Mouse (Mus musculus) ovary, postnatal 36 days (tissue): ENCODE results near the gene Opcml.

Experiments
- DNase-seq: peaks from one replicate; pipeline ENCODE4 v3.0.0; 2022; ENCODE audit warnings: low spot score, mixed read lengths

Opcml gene

DNA sequence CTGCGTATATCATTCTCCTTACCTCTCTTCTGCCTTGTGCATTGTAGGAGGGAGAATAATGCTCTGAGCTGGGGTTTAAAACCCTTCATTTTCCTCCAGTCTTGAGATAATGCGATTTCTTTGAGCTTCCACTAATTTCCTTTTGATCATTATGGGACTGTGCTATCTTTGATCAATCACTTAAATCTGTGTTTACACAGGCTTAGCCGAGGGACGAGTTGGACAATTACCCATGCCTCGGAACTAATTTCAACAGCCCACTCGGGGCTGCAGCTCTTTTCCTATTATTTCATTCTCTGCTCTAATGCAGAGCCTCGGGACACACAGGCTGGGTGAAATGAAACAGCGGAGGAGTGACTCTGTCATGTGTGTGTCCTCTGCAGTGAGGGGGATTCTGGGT, 220.9 kb downstream of the Opcml start:
- no peak for DNase-seq

DNA sequence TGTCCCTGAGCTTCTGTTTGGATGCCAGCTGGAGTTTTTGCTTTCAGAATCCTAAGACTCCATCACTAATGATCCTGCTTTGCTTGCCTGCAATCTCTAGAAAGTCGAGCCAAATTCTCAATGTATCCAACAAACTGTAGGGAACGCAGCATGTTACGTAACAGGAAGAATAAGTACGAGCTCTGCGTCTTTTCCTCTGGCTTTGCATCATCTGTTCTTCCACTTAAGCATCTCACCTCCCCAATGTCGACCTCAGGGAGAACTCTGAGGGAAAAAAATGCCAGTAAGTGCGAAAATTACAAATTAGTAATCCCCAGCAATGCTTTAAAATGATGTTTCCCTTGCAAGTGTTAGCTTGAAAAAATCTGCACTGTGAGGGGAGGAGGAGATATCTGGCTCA, 222.1 kb downstream of the Opcml start:
- DNase-seq = no peak

DNA sequence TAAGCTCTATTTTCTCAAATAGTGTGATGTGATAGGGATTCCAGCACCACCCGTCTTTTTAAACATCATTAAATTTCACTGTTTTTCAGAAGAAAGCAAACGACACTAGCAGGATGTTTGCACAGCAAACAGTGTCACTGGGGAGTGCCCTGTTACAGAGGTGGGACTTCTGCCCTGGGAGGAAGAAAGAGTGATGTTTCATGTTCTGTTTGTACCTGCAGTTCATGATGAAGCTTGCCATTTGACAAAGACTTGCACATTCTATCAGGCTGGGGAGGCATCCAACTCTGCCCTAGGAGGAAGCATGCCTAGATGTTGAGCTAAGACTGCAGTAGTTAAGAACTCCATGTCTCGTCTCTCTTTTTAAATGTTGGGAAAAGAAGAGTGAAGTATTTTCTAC, 222.6 kb downstream of the Opcml start:
- DNase-seq = no peak

DNA sequence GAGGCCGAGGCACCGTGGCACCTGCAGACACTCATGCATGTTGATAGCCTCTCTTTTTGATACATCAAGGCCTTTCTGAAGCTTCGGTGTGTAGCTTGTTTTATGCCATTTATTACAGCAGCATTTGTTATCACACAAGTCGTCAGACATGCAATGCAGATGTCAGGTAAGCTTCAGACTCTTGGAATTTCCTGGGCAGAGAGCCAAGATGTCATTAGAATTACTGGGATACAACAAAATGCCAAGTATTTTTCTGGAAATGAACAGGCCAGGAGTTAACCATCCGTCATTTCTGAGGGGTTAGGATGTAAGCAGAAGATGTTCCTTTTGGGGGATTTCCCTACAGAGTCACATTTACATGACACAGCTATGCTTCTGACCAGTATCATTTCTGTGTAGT, 237.6 kb downstream of the Opcml start:
- DNase-seq = no peak

DNA sequence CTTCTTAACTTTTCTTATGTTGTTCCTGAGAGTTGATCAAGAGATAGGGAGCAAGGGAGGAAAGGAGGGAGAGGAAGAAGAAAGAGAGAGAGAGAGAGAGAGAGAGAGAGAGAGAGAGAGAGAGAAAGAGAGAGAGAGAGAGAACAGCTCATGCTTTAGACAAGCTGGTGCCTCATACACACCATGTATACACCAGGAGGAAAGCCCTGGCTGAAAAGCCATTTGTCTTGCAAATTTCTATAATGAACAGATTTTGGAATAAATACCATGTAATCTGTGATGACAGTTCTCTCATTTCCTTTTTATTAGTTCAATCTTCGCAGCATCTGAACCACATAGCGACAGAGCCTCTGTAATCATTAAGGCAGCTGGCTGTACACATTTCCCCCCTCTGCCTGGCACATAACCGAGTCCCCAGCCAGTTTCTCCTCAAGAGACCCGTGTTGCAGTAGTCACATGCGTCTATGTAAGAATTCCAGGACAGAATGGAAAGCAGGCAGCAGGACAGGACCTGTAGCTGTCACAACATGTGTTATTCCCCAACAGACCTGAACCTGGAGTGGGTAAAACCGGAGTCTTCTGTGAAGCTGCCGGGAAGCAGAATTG, 238.3 kb downstream of the Opcml start:
- DNase-seq = no peak

DNA sequence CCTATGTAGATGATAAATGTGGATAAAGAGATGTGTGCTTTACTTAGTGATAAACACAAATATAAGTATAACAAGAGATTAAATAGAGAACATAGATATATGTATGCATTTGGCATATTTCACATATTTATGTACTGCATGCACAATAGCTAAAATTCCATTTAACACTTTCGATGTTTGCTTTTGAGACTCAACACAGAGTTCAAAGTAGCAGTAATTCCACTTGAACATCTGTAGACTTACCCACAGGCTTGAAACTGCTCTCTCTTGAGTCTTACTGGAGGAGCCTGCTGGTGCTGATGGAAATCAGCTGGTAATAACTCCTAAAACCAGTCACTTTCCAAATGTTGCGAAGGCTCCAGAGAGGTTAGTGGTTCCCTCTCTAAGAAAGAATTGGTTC, 258.6 kb downstream of the Opcml start:
- DNase-seq = no peak

DNA sequence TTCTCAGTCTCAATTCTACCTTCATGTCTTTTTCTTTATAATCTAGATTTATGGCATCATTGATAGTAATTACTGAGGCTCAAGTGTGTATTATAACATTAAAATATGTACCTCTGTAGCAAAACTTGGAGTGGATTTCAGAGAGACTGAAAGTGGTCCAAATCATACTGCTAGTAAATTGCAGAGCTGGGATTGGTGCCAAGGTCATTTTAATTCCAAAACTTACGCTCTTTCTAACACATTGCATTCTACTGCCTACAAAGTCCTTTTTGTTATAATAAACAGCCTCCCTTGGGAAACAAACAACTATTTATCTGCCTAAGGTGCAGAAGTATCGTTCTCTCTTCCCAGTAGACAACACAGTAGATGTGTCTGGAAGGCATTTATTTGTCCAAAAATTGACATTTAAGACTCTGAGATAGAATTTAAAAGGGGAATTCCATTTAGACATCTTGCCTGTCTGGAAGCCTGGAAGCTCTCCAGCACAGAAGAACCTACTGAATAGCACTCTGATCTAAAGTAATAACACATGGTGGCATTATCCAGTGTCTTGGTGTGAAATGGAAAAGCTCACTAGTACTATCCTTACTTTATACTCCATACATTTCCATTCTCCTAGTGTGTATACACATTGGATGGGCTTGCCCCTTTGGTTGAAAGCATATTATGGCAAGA, 266.7 kb downstream of the Opcml start:
- no peak for DNase-seq

DNA sequence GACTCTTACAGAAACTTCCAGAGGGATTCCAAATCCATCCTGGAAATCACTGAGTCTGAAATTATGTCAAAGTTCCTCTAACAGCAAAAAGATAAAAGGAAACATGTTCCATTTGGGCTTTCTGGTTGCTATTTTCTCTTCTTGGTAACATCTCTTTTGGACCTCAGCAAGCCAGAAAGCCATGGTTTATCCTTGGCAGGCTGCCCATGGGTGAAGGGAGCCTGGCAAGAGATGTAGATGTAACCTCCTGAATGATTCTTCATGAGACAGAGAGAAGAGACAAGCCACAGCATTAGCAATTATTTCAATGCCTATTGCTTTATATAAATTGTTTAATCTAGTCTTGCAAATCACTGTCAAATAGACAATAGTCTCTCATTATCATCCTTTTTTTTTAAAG, 274.6 kb downstream of the Opcml start:
- no peak for DNase-seq

DNA sequence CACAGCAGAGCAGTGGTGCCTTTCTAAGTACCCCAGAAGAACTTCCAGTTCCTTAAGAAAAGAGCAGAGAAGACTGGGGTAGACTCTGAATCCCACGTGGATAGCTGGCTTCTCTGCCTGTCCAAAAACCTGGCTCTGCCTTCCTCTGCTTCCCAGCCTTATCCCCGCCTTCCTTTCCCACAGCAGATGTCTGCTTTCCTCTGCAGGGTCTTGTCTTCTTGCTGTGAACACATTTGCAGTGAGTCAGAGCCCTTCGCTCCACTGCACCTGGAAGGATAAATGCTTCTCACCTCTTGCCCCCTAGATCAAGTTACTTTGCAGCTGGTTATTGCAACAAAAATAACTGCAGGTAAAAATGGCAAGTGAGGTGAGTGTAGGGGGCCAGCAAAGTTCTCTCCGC, 290.1 kb downstream of the Opcml start:
- DNase-seq = no peak

DNA sequence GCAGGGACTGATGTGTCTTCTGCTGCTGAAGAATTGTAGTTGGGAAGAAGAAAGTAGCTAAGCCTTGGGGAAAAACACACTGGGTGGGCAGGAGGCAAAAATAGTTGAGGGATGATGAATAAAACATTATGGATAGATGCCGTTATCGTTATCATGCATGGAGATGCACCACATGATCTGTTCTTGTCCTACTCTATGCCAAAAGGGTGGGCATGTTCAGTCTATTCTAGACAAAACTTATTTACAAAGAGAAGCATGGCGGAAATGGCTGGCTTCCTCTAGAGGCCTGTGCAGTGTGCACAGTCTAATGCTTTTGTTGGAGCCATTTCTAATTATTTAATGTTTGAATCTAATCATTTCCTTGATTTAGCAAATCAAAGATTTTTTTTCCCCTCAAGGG, 293.2 kb downstream of the Opcml start:
- DNase-seq = no peak

DNA sequence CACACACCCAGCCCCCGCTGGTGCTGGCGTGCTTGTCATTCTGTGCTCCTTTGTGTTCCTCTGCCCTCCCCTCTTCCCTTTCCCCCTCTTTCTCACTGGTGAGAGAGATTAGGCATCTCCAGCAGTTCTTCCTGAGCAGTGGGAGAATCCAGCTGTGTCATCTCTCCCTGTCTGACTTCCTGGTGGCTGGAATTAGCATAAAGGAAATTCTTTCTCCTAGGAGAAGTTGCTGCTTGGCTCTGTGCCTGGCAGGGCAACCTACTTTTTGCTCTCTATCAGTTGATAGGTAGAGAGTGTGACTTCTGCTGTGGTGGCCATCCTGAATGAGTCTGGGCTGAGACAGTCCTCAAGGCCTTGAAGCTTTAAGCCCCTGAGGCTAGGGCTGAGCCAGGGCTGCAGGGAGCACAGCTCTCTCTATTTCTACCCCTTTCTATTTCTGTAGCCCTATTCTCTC, 293.7 kb downstream of the Opcml start:
- no peak for DNase-seq

DNA sequence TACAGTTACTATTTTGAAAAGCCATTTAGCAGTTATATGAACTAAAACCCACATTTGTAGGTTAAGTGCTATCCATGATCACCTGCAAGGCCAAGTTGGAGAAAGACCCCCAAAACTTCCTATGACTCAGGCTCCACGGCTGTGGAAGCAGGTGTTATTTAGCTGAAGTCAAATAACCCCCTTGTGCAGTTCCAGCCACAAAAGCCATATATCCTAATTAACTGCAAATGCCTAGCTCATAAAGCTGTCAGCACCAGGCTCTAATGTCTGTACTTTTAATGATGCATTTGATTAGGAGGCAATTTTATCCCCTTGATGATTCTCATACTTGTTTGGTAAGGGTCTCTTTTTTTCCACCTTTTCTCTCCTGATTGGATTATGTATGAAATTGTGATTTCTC, 300.8 kb downstream of the Opcml start:
- no peak for DNase-seq

DNA sequence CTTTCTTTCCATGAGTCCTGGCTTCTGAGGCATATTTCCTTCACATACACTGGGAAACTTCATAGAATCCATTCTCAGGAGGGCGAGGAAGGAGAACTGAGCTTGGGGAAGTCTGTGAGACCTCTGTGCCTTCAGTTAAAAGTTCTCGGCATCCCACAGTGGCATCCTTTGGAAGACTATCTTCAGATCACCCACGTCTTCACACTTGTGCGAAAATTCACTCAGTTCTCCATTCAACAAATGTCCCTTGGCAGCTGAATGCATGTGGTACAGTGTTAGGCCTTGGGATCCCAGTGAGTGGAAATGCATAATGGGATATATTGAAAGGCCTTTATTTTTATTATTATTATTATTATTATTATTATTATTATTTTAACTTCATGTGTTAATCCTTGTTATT, 304.1 kb downstream of the Opcml start:
- no peak for DNase-seq

DNA sequence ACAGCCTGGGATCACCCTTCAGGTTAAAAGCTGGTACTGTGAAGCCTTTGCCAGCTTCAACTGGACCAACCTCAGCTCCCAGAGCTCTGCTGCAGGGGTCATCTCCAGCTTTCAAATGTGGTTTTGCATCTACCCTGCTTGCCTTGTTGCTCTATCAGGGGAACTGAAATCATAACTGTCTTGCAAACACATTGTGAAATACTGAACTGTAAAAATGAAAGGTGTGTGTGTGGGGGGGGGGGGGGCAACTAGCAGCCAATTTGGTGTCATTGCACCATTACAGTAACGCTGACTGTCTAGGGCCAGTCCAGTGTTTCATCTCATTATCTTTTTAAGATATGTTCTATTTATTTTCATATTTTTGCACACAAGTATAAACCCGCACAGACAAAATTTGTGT, 305.6 kb downstream of the Opcml start:
- no peak for DNase-seq

DNA sequence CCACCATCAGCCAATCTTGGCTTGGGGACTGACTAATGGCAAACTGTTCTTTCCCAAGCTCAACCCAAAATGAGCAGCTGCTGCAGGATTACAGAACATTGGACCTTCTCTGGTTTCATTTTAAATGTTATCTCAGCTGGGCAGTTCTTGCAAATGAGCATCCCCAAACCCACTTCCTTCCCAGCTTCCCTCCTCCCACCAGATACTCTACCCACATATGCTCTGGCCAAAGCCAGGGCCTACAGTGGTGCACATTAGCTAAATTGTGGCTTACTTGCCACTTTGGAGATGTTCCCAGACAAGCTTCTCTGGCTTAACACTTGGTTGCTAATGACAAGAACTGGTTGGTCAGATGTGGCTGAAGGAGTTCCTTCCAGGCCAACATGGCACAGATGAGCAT, 311.4 kb downstream of the Opcml start:
- no peak for DNase-seq

DNA sequence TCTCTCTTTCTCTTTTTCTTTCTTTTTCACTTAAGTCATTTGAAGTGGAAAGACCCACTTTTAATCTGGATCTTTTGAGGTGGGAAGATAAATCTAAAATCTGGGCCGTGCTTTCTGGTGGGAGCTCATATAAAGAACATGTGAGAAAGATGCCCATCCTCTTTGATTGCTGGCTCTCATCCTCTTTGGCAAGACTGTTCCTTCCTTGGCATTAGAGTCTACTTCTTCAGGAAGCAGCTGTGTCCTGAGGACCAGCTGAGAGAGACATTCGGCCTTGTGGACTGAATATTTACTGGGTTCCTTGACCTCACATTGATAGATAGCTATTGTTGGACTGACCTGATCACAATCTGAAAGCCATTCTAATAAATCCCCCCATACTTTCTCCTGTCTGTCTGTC, 331.3 kb downstream of the Opcml start:
- no peak for DNase-seq

DNA sequence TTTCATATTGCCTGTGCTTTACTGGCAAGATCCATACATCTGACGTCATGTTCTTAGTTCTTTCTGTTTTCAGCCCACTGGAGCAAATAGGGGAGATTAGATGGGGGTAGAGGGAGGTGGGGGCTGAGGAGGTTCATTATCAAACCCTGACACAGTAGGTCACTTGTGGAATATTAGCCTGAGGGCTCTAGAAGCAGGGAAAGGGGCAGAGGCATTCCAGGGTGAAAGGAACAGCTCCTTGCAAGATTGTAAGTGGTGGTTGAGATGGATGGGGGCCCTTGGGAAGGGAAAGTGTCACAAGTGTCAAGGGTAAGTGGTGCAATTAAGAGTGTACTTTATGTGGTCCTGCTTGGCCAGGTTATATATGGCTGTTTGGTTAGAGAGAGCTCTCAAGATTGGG, 338.2 kb downstream of the Opcml start:
- DNase-seq = no peak

DNA sequence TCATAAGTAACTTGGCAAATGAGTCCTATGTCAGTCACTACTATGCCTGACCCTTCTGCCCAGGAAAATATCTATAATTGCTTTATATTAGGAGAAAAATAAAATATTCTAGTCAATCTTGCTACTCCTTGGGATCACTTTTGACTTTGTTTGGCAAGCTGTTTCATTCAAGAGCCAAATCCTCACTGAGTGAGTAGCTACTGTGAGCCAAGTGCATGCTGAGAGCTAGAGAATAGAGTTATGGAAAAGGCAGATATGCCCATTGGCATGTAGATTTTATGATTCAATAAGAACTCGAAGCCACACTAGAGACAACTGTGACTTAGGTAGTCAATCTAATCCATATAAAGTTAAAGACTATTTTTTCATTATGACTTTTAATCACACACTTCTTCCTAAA, 340.9 kb downstream of the Opcml start:
- no peak for DNase-seq

DNA sequence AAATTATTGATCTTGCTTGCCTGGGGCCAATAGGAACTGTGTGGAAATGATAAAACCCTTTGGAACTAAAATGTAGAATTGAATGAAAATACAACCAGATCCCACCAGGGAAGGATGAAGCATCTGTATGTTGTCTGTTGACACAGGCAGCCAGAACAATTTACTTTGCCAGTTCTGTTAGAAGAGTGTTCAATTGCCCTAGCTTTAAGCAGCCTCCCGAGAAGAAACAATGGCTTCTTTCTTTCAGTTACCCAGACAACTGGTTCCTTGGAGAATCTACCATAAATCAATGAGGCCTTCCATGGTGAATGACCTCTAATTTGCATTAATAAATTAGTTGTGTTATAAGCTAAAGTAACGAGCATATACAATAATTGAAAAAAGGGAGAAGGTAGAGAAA, 346.0 kb downstream of the Opcml start:
- DNase-seq = no peak

DNA sequence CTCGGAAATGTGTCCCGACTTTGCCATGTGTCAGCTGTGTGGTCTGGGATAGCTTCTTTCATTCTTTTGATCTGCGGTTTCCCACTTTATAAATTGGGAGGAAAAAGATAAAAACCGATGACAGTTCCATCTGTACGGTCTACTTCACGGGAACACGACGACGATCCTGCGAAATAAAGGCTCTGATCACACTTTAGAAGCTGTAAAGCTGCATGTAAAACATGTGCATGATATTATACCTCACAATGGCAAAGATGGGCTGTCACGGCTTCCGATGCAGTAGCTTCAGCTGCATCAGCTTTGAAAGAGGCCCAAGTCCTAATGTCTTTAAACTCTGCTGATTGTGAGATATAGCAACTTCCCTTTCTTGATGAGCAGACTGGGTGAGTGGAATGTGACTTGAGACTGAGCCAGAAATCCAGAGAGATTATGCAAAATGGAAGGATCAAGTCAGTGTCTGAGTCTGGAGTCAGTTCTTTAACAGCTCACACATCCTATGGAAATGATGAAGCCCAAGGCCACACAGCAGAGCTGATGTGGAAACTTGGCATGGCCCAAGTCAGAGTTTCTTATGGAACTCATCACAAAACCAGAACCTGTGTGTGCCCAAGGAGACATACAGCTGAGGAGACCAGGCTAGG, 349.5 kb downstream of the Opcml start:
- no peak for DNase-seq

DNA sequence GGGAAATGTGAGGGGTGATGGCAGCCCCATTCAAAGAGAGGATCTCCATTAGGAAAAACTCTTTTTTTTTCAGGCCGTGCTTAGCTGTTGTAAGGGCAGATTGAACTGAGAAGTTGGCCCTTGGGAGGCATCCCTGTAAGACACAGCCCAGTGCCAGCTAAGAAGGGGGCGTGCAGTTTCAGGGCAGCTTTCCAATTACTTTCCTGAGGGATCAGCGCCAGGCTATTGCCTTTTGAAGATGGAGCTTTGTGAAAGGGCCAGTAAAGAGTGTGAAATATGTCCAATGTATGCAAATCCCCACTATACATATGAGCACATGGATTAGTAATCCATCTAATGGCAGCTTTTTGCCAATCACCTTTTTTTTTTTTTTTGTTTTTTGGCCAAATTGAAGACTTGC, 358.9 kb downstream of the Opcml start:
- DNase-seq = no peak

DNA sequence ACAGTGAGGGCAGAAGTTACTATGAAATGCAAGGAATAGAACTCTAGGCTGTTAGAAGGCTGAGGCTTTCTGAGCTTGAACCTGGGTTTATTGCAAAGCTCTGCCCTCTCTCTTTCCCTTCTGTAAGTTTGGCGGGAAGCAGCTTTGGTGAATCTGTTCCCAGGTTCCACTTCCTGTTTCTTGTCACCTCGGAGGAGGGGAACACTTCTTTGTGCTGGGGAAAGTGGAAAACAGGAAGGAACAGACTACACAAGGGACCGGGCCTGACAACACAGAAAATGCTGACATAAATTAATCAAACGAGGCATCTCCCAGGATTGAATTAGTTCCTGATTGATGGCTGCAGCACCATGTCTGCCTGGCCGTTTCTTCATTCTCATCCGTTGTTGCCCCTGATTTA, 363.2 kb downstream of the Opcml start:
- DNase-seq = no peak

DNA sequence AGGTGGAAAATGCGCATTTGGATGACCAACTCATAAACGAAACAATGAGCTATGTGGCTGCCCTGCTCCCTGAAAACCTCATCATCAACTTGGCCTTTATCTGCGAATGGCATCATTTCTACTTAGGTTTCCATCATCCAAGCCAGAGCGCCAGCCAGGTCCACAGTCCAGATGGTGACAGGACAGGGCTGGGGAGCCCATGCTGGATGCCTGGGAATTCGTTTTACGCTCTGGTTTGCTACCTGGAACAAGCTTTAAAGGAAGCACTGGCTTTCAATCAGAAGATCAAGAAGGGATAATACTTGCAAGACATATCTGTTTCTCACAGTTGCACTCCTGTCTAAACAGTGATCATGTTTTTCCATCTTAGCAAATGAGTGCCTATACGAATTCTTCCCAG, 366.5 kb downstream of the Opcml start:
- no peak for DNase-seq

DNA sequence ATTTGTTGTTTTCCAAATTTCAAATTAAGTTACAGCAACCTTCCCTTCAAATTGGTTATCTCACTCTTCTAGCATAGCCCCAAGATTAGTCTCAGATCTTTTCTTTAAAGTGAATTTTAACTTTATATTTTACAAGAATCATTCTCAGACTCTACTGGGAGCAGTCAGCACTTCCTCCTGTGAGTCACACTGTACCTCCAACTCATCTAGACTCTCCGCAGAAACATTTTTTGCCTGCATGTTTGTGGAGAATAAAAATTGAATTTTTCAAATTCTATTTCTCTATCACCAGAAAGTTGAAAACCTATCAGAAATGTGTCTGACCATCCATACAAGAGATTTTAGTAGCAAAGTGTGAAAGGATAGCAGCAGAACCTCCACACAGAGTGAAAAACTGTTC, 370.4 kb downstream of the Opcml start:
- no peak for DNase-seq
